In genomic region chr3:22009898-22010699, GRCm38 (mm10) we compare ENCODE assay signal across 14 mouse cellular contexts.
DNase-seq lines count a peak whose midpoint lies in the region; ATAC-seq and TF ChIP-seq lines count a peak whose summit lies in the region.
"Had no signal": no experiment of that assay in that cellular context is flagged by ENCODE, and none has a peak within 500 bp of the region (broad histone marks: within the 10 kb centered on the region; RNA-seq: fewer than 3 reads in every experiment).

No protein-coding gene starts in this region.

- no peaks in the 10 kb centered on the region for H3K4me1 ChIP-seq in midbrain, embryonic 11.5 days (ENCODE audit: control insufficient read depth, insufficient read depth, low read length)
- H3K4me1 ChIP-seq in midbrain, embryonic 16.5 days (ENCODE audit: control insufficient read depth, insufficient read depth, low read length), result no peaks in the 10 kb centered on the region
- H3K4me1 ChIP-seq in hindbrain, embryonic 11.5 days (replicated peaks; ENCODE audit: control insufficient read depth, insufficient read depth, low read length), result no peaks in the 10 kb centered on the region
- H3K4me1 ChIP-seq in kidney, adult 2 months (ENCODE audit: control insufficient read depth, insufficient read depth, low read length), result peaks cover 17% of the 10 kb centered on the region; the same call in 1 of the 2 replicates
- H3K4me1 ChIP-seq: lung, embryonic 15.5 days had no signal

- H3K27me3 ChIP-seq in midbrain, embryonic 11.5 days (ENCODE audit: control insufficient read depth, insufficient read depth, low read length), result no peaks in the 10 kb centered on the region
- no peaks in the 10 kb centered on the region for H3K27me3 ChIP-seq in midbrain, embryonic 16.5 days (ENCODE audit: control insufficient read depth, insufficient read depth, low read depth, low read length)
- no peaks in the 10 kb centered on the region for H3K27me3 ChIP-seq in hindbrain, embryonic 11.5 days (ENCODE audit: control insufficient read depth, insufficient read depth, low read length)
- no peaks in the 10 kb centered on the region for H3K27me3 ChIP-seq in kidney, adult 2 months (replicated peaks; ENCODE audit: control insufficient read depth, insufficient read depth, low read length)
- H3K27me3 ChIP-seq: heart, embryonic 15.5 days; lung, embryonic 15.5 days had no signal

- no peaks in the 10 kb centered on the region for H3K79me2 ChIP-seq in macrophage (ENCODE audit: inconsistent target)

- WGBS in midbrain, embryonic 11.5 days, result 75% methylated on average over 2 of the region's 2 CpGs
- 67% methylated on average over 2 of the region's 2 CpGs for WGBS in midbrain, embryonic 16.5 days
- WGBS in macrophage (ENCODE audit: missing documents), result 59% methylated on average over 2 of the region's 2 CpGs
- 89% methylated on average over 2 of the region's 2 CpGs for WGBS in hindbrain, embryonic 11.5 days
- WGBS in kidney, adult 2 months, result 84% methylated on average over 2 of the region's 2 CpGs

- H3K27ac ChIP-seq in midbrain, embryonic 11.5 days (ENCODE audit: low read depth, low read length), result no peak overlapping the region
- no peak overlapping the region for H3K27ac ChIP-seq in midbrain, embryonic 16.5 days (ENCODE audit: low read length)
- peak overlapping the region; percentile 15; the same call in 1 of the 2 replicates for H3K27ac ChIP-seq in macrophage
- H3K27ac ChIP-seq in hindbrain, embryonic 11.5 days (ENCODE audit: low read depth, low read length), result no peak overlapping the region
- no peak overlapping the region for H3K27ac ChIP-seq in gastrocnemius, adult 2 months
- H3K27ac ChIP-seq in kidney, adult 2 months (ENCODE audit: insufficient read depth, low read depth, low read length), result no peak overlapping the region
- H3K27ac ChIP-seq: heart, embryonic 15.5 days; kidney, postnatal 0 days; layer of hippocampus, adult 2 months; lung, embryonic 15.5 days had no signal

- intact Hi-C loops in gastrocnemius, adult 2 months (cut with DNase I), result no loop called here

- no peak for TF ChIP-seq CTCF in gastrocnemius, adult 2 months (IDR thresholded peaks at IDR 0.05)
- TF ChIP-seq CTCF in kidney, adult 2 months (conservative IDR thresholded peaks at IDR 0.05; ENCODE audit: insufficient read depth, insufficient read length, low read depth, low read length), result no peak

- DNase-seq in midbrain, embryonic 11.5 days (ENCODE audit: low spot score, missing footprints), result peak; percentile 59
- DNase-seq in adipocyte (ENCODE audit: low spot score), result peak; percentile 52
- no peak for DNase-seq in hindbrain, embryonic 11.5 days (ENCODE audit: low spot score)
- no peak for DNase-seq in gastrocnemius, adult 2 months
- no peak for DNase-seq in kidney, adult 2 months
- DNase-seq: left cerebral cortex, postnatal 4 days; right cerebral cortex, postnatal 25 days had no signal

- ATAC-seq in midbrain, embryonic 11.5 days (ENCODE audit: low FRiP score), result no peak
- ATAC-seq in midbrain, embryonic 16.5 days, result no peak
- no peak for ATAC-seq in hindbrain, embryonic 11.5 days (ENCODE audit: low FRiP score)
- ATAC-seq: forebrain, embryonic 14.5 days had no signal

- no peaks in the 10 kb centered on the region for H3K36me3 ChIP-seq in midbrain, embryonic 11.5 days (ENCODE audit: control insufficient read depth, insufficient read depth, low read length)
- H3K36me3 ChIP-seq in midbrain, embryonic 16.5 days (ENCODE audit: control insufficient read depth, insufficient read depth, low read length), result no peaks in the 10 kb centered on the region
- H3K36me3 ChIP-seq in macrophage (ENCODE audit: inconsistent target), result no peaks in the 10 kb centered on the region
- H3K36me3 ChIP-seq in hindbrain, embryonic 11.5 days (ENCODE audit: control insufficient read depth, insufficient read depth, low read length), result no peaks in the 10 kb centered on the region
- H3K36me3 ChIP-seq in kidney, adult 2 months (ENCODE audit: control insufficient read depth, insufficient read depth, low read length), result no peaks in the 10 kb centered on the region
- H3K36me3 ChIP-seq: heart, embryonic 15.5 days; lung, embryonic 15.5 days had no signal

- H3K4me3 ChIP-seq in midbrain, embryonic 11.5 days (ENCODE audit: low read depth, low read length), result no peak overlapping the region
- no peak overlapping the region for H3K4me3 ChIP-seq in midbrain, embryonic 16.5 days (ENCODE audit: low read depth, low read length)
- no peak overlapping the region for H3K4me3 ChIP-seq in macrophage (ENCODE audit: inconsistent target)
- no peak overlapping the region for H3K4me3 ChIP-seq in hindbrain, embryonic 11.5 days (ENCODE audit: low read depth, low read length)
- H3K4me3 ChIP-seq in gastrocnemius, adult 2 months, result no peak overlapping the region
- no peak overlapping the region for H3K4me3 ChIP-seq in kidney, adult 2 months (ENCODE audit: insufficient read depth, low read depth, low read length)
- H3K4me3 ChIP-seq: heart, embryonic 15.5 days; layer of hippocampus, adult 2 months; lung, embryonic 15.5 days had no signal

- no peak overlapping the region for H3K4me2 ChIP-seq in midbrain, embryonic 11.5 days
- no peak overlapping the region for H3K4me2 ChIP-seq in midbrain, embryonic 16.5 days (ENCODE audit: low read length)
- no peak overlapping the region for H3K4me2 ChIP-seq in hindbrain, embryonic 11.5 days (replicated peaks; ENCODE audit: low read depth, low read length)
- H3K4me2 ChIP-seq: heart, embryonic 15.5 days; lung, embryonic 15.5 days had no signal

- no peak overlapping the region for H3K9ac ChIP-seq in midbrain, embryonic 11.5 days (ENCODE audit: low read length)
- H3K9ac ChIP-seq in midbrain, embryonic 16.5 days (ENCODE audit: low read depth, low read length), result no peak overlapping the region
- H3K9ac ChIP-seq in hindbrain, embryonic 11.5 days (ENCODE audit: low read depth, low read length), result no peak overlapping the region
- H3K9ac ChIP-seq: heart, embryonic 15.5 days; lung, embryonic 15.5 days had no signal

- H3K9me3 ChIP-seq in midbrain, embryonic 11.5 days (ENCODE audit: control insufficient read depth, low read length), result no peaks in the 10 kb centered on the region
- no peaks in the 10 kb centered on the region for H3K9me3 ChIP-seq in midbrain, embryonic 16.5 days (replicated peaks; ENCODE audit: control insufficient read depth, low read length, poor library complexity, severe bottlenecking)
- H3K9me3 ChIP-seq in hindbrain, embryonic 11.5 days (ENCODE audit: control insufficient read depth, low read length), result no peaks in the 10 kb centered on the region
- H3K9me3 ChIP-seq: heart, embryonic 15.5 days; lung, embryonic 15.5 days had no signal

- TF ChIP-seq POLR2A in kidney, adult 2 months (IDR thresholded peaks at IDR 0.05; ENCODE audit: low read depth, low read length), result no peak

Comparison
In these comparisons a context has a peak if more than half of its experiments do, and no peak if none do; other contexts are left out.
1. DNase-seq: peak in midbrain, embryonic 11.5 days (single experiment) and adipocyte (single experiment); none in hindbrain, embryonic 11.5 days (single experiment), gastrocnemius, adult 2 months (single experiment) and kidney, adult 2 months (single experiment).